Mouse (Mus musculus) lung, embryonic 16.5 days (tissue): ENCODE data around the gene Enkur. TPM values are rescaled to one million over a fixed set of nuclear protein-coding genes. Genes with fewer than 3 reads are reported as not detected.

Source experiments
- ATAC-seq: fragments of 200-750 bp; cut with Nextera tagmentation; 2 replicates; pipeline ENCODE4 v1.8.0; 2017; ENCODE audit warnings: low read depth, mild to moderate bottlenecking, moderate library complexity
- H3K27ac ChIP-seq: fragments of 300-500 bp; sonication (generic); 2 replicates; pipeline ENCODE4 v1.5.1; 2014; ENCODE audit warnings: mild to moderate bottlenecking, control low read depth, low read length
- H3K27me3 ChIP-seq: fragments of 300-500 bp; sonication (generic); 2 replicates; pipeline ENCODE4 v1.6.1; 2014; ENCODE audit warnings: low read depth, low read length, mixed read lengths; ENCODE audit not compliant: control insufficient read depth, insufficient read depth
- H3K36me3 ChIP-seq: fragments of 300-500 bp; sonication (generic); 2 replicates; pipeline ENCODE4 v1.6.1; 2014; ENCODE audit warnings: low read length; ENCODE audit not compliant: control insufficient read depth, insufficient read depth
- H3K4me1 ChIP-seq: fragments of 300-500 bp; sonication (generic); replicated peaks from 2 replicates; pipeline ENCODE4 v1.6.1; 2014; ENCODE audit warnings: low read length, mixed read lengths; ENCODE audit not compliant: control insufficient read depth, insufficient read depth
- H3K4me2 ChIP-seq: fragments of 300-500 bp; sonication (generic); 2 replicates; pipeline ENCODE4 v1.6.1; 2014; ENCODE audit warnings: low read depth, low read length, control low read depth
- H3K4me3 ChIP-seq: fragments of 300-500 bp; sonication (generic); 2 replicates; pipeline ENCODE4 v1.5.1; 2014; ENCODE audit warnings: mild to moderate bottlenecking, low read length, control low read depth
- H3K9ac ChIP-seq: fragments of 300-500 bp; sonication (generic); 2 replicates; pipeline ENCODE4 v1.6.1; 2014; ENCODE audit warnings: low read length, control low read depth
- H3K9me3 ChIP-seq: fragments of 300-500 bp; sonication (generic); 2 replicates; pipeline ENCODE4 v1.6.1; 2016; ENCODE audit warnings: low read length; ENCODE audit not compliant: control insufficient read depth
- WGBS: fragments of 180-500 bp; shearing (Covaris S2); extraction: QIAGEN DNeasy Blood & Tissue Kit; methylation state at CpG from one replicate; pipeline ENCODE4 v1.1.7; 2014; 5-methylcytosine and 5-hydroxymethylcytosine counted together
- polyA plus RNA-seq: library from polyadenylated mRNA; unstranded; fragments of >200 nt; fragmentation: Nextera tagmentation; extraction: Ambion mirVana; gene quantifications from 2 replicates; pipeline ENCODE4 v1.2.1, GENCODE M21; 2015

The Enkur gene
- polyA plus RNA-seq, 1 experiment from 2014 or later = 6.3 TPM

GRCm38 (mm10) chr2:21234871-21235648, 29.9 kb upstream of the Enkur start:
- Histone ChIP-seq H3K4me2 (no peak overlapping the region), H3K4me3 (no peak overlapping the region), H3K4me1 (0 out of 2 replicates have a peak, but pooled peaks cover 2% of the 10 kb centered on the region), H3K27me3 (no peaks in the 10 kb centered on the region), H3K9me3 (no peaks in the 10 kb centered on the region), H3K9ac (no peak overlapping the region), H3K27ac (peak overlapping the region; percentile 75), H3K36me3 (no peaks in the 10 kb centered on the region)
- peak; percentile 92 for ATAC-seq
- WGBS = 53% methylated on average over 9 of the region's 9 CpGs

DNA sequence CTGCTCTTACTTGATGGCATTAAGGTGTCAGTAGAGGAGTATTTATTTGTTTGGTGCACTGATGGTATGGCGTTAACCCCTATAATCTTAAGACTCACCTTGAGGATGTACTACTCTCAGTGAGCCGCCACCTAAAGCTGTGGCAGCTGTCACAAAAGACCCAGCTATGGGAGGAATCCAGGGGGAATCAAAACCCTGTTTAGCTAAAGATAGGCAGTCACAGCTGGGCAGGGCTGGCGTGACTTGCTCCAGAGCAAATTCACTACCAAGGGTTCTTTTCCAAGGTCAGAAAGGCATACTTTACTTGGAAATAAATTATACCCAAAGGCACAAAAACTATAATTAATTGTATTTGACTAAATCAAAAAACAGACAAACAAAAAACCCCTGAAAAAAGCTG, 26.0 kb upstream of the Enkur start:
- ATAC-seq = no peak
- no peaks in the 10 kb centered on the region for H3K9me3 ChIP-seq
- H3K4me1 ChIP-seq = 0 out of 2 replicates have a peak, but pooled peaks cover 2% of the 10 kb centered on the region
- WGBS = 54% methylated on average over 3 of the region's 3 CpGs
- H3K9ac ChIP-seq = no peak overlapping the region
- no peak overlapping the region for H3K4me3 ChIP-seq
- no peaks in the 10 kb centered on the region for H3K27me3 ChIP-seq
- no peak overlapping the region for H3K27ac ChIP-seq
- H3K4me2 ChIP-seq = no peak overlapping the region
- no peaks in the 10 kb centered on the region for H3K36me3 ChIP-seq

DNA sequence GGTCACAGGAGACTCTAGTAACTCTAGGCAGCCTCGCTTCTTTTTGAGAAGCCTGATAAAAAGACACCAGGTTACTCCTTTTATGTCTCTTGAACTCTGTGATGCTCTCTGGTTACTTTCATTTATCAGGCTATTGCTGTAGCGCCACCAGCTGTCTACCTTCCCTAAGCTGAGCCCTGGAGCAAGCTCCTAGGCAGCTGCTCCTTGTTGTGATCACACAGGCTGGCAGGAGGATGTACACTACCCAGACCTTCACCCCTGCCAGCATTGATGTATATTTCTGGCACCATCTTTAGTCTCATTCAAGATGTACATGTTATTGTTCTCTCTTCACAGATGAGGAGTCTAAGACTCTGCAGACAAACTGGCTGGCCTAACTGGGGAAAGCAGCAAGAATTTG, 25.1 kb upstream of the Enkur start:
- no peak overlapping the region for H3K4me2 ChIP-seq
- 51% methylated on average over 2 of the region's 2 CpGs for WGBS
- no peak for ATAC-seq
- no peaks in the 10 kb centered on the region for H3K27me3 ChIP-seq
- H3K4me1 ChIP-seq = 0 out of 2 replicates have a peak, but pooled peaks cover 2% of the 10 kb centered on the region
- no peak overlapping the region for H3K27ac ChIP-seq
- H3K4me3 ChIP-seq = no peak overlapping the region
- H3K36me3 ChIP-seq = no peaks in the 10 kb centered on the region
- no peak overlapping the region for H3K9ac ChIP-seq
- H3K9me3 ChIP-seq = no peaks in the 10 kb centered on the region

DNA sequence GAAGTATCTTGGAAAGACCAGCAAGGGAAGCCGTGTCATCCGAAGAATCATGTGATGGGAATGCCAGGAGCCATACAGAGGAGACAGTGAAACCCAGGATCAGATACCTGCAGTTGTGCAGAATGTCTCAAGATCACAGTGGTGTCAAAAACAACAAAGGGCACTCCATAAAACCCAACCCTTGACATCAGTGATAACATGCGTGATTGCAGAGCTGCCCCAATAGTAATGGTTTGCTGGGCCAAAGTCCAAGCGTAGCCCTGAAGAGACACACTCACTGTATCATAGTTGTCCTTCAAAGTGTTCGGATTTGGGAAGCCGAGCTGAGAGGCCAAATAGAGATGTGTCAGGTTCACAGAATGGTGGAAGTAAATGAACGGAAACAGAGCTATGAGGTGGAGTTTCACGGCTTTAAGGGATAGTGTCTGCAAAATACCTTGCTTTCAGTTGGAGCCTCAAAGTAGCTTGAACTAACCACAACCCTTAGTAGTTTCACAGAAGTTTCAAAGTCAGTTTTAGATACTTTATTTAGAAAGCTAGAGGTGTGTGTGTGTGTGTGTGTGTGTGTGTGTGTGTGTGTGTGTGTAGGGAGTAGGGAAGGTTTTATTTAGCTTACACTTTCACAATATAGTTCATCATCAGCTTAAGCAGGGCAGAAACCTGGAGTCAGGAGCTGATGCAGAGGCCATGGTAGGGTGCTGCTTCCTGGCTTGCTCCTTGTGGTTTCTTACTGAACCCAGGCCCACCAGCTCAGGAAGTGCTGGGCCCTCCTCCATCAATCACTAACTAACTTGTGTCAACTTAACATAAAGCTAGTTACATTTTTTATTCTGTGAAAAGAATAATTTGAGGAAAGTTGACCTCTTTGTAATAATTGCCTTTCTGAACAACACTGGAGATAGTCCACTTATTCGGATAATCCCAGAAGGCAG, 17.6 kb upstream of the Enkur start:
- no peak for ATAC-seq
- Histone ChIP-seq H3K9me3 (no peaks in the 10 kb centered on the region), H3K4me1 (no peaks in the 10 kb centered on the region), H3K27ac (no peak overlapping the region), H3K27me3 (no peaks in the 10 kb centered on the region), H3K4me2 (no peak overlapping the region), H3K36me3 (no peaks in the 10 kb centered on the region), H3K9ac (no peak overlapping the region), H3K4me3 (no peak overlapping the region)
- 84% methylated on average over 9 of the region's 9 CpGs for WGBS

DNA sequence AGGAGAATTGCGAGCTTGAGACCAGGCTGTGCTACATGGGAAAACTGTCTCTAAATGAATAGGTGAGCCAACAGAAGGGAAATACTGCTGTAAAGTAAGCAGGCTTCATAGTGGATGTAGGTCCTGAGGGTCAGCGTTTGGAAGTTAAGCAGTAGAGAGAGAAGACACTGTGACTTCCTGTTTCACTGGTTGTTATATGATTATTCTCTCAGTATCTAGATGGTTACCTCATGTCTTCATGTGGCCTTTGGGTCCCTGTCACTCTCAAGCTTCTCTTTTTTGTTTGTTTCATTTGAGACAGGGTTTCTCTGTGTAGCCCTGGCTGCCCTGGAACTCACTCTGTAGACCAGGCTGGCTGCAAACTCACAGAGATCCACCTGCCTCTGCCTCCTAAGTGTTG, 10.1 kb upstream of the Enkur start:
- no peak for ATAC-seq
- Histone ChIP-seq H3K4me2 (no peak overlapping the region), H3K27me3 (no peaks in the 10 kb centered on the region)

GRCm38 (mm10) chr2:21214322-21214721, 9.2 kb upstream of the Enkur start:
- Histone ChIP-seq H3K9me3 (no peaks in the 10 kb centered on the region), H3K27me3 (no peaks in the 10 kb centered on the region), H3K4me3 (no peak overlapping the region), H3K27ac (no peak overlapping the region), H3K4me1 (no peaks in the 10 kb centered on the region), H3K36me3 (no peaks in the 10 kb centered on the region; the same call in 1 of the 2 replicates), H3K4me2 (no peak overlapping the region), H3K9ac (no peak overlapping the region)
- no peak for ATAC-seq

More for the DNA sequence above, 10.1 kb upstream of the Enkur start:
- H3K4me3 ChIP-seq = no peak overlapping the region
- H3K36me3 ChIP-seq = no peaks in the 10 kb centered on the region; the same call in 1 of the 2 replicates
- no peaks in the 10 kb centered on the region for H3K4me1 ChIP-seq
- WGBS = 89% methylated on average over 2 of the region's 2 CpGs
- no peak overlapping the region for H3K9ac ChIP-seq
- no peaks in the 10 kb centered on the region for H3K9me3 ChIP-seq
- H3K27ac ChIP-seq = no peak overlapping the region

DNA sequence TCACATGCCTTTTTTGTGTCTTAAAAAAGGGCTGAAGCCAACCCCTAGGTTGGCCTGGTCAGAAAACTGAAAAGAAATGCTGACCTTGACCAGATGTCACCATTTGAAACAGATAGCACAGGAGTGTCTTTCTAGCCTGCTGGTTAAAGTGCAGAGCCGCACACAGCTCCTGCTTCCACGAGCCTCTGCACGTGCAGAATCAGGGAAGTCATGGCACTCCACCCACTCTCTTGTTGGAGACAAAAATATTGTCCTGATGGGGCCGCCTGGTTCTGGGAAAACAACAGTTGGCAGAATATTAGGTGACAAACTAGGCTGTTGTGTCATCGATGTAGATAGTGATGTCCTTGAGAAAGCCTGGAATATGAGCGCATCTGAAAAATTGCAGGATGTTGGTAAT, 6.2 kb upstream of the Enkur start:
- no peak overlapping the region for H3K4me2 ChIP-seq
- H3K4me1 ChIP-seq = no peaks in the 10 kb centered on the region
- no peak overlapping the region for H3K4me3 ChIP-seq
- no peak overlapping the region for H3K27ac ChIP-seq
- 73% methylated on average over 6 of the region's 6 CpGs for WGBS
- no peaks in the 10 kb centered on the region for H3K27me3 ChIP-seq
- H3K9ac ChIP-seq = no peak overlapping the region
- no peaks in the 10 kb centered on the region; the same call in 1 of the 2 replicates for H3K36me3 ChIP-seq
- no peaks in the 10 kb centered on the region for H3K9me3 ChIP-seq
- ATAC-seq = no peak

DNA sequence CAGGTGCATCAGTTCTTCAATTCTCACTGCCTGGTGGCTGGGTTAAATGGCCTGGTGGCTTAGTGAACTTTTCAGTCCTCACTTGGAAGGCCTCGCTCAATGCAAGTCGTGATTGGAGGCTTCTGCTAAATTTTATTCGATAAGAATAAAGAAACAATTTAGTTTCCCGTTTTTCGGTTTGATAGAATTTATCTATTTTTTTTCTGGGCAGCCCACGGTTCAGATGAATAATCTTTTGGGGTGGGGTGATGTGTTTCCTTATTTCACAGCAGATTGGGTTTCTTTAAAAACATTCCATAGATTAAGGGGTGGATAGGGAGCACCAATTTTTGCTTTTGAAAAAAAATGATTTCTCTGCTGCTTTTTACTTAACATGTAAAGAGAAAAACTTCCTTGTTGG, 1.1 kb upstream of the Enkur start:
- no peak for ATAC-seq

DNA sequence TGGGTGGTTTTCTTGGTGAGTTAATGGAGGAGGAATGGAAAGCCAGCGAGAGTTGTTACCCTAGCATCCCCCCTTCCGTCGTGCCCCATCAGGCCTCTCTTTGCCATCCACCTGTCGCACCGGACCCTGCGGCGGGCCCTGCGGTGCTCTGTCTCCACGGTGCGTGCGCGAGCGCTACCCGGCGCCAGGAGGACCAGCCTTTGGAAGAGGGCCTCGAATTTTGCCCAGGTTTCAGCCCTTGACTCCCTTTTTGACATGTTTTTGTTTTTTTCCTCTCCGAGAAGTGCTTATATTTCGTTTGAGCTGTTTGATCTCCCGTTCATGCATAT, 630 bp upstream of the Enkur start:
- H3K4me2 ChIP-seq = peak overlapping the region; percentile 87
- WGBS = under 1% methylated on average over 19 of the region's 19 CpGs

More for the DNA sequence above, 1.1 kb upstream of the Enkur start:
- Histone ChIP-seq H3K27me3 (no peaks in the 10 kb centered on the region), H3K4me2 (peak overlapping the region; percentile 87), H3K9ac (peak overlapping the region; percentile 76), H3K9me3 (no peaks in the 10 kb centered on the region), H3K4me3 (peak overlapping the region; percentile 79), H3K27ac (peak overlapping the region; percentile 78; the same call in 1 of the 2 replicates), H3K36me3 (no peaks in the 10 kb centered on the region), H3K4me1 (peaks cover 3% of the 10 kb centered on the region; the same call in 1 of the 2 replicates)
- WGBS = 43% methylated on average over 6 of the region's 6 CpGs

More for the DNA sequence above, 630 bp upstream of the Enkur start:
- Histone ChIP-seq H3K36me3 (no peaks in the 10 kb centered on the region), H3K27me3 (no peaks in the 10 kb centered on the region), H3K9me3 (no peaks in the 10 kb centered on the region), H3K4me3 (peak overlapping the region; percentile 79), H3K27ac (peak overlapping the region; percentile 78), H3K9ac (peak overlapping the region; percentile 76), H3K4me1 (peaks cover 3% of the 10 kb centered on the region; the same call in 1 of the 2 replicates)
- peak; percentile 81 for ATAC-seq
